Mouse (Mus musculus): ENCODE results near the gene Rac2.

- TF ChIP-seq CTCF (IDR thresholded peaks at IDR 0.05; ENCODE audit: extremely low read depth, insufficient read length, insufficient replicate concordance, low read depth, low read length) (no peak), POLR2A (IDR thresholded peaks at IDR 0.05; ENCODE audit: low read depth, low read length) (no peak)
Measured at GRCm38 (mm10) chr15:78610705-78611462, 38.3 kb upstream of the Rac2 start.
